Mouse (Mus musculus): ENCODE measurements at regions not wholly inside any gene's neighbourhood (a gene's known extent, or its start where the extent isn't known, plus 50 kb on each side); places are given as distances from the start of the nearest gene placed in this dataset.

GRCm38 (mm10) chrX:77432001-77432565 is 78.7 kb upstream of the Tbl1x start:
- H3K27me3 ChIP-seq (replicated peaks): peaks cover 10% of the 10 kb centered on the region
- H3K4me3 ChIP-seq (replicated peaks): no peak overlapping the region
- TF ChIP-seq GATA1 (IDR thresholded peaks at IDR 0.05; ENCODE audit: borderline replicate concordance, low read length): no peak
- no peaks in the 10 kb centered on the region for H3K36me3 ChIP-seq (replicated peaks; ENCODE audit: low read length)
- no peaks in the 10 kb centered on the region for H3K9me3 ChIP-seq
- H3K4me1 ChIP-seq: peaks cover 4% of the 10 kb centered on the region; the same call in 1 of the 2 replicates

- Histone ChIP-seq H3K36me3 (replicated peaks; ENCODE audit: low read length) (no peaks in the 10 kb centered on the region), H3K9me3 (no peaks in the 10 kb centered on the region), H3K4me3 (replicated peaks) (peak overlapping the region; percentile 88), H3K4me1 (peaks cover 7% of the 10 kb centered on the region; the same call in 1 of the 2 replicates), H3K27me3 (replicated peaks) (peaks cover 9% of the 10 kb centered on the region)
- TF ChIP-seq FLI1 (IDR thresholded peaks at IDR 0.05; ENCODE audit: low read length) (no peak), GATA1 (IDR thresholded peaks at IDR 0.05; ENCODE audit: borderline replicate concordance, low read length) (no peak)
Measured at GRCm38 (mm10) chrX:77432846-77433810, 77.7 kb upstream of the Tbl1x start.

GRCm38 (mm10) chrX:77433811-77434192 is 77.0 kb upstream of the Tbl1x start:
- Histone ChIP-seq H3K4me3 (replicated peaks) (peak overlapping the region; percentile 88), H3K9me3 (no peaks in the 10 kb centered on the region), H3K4me1 (peaks cover 7% of the 10 kb centered on the region; the same call in 1 of the 2 replicates), H3K36me3 (replicated peaks; ENCODE audit: low read length) (no peaks in the 10 kb centered on the region), H3K27me3 (replicated peaks) (peaks cover 12% of the 10 kb centered on the region)
- TF ChIP-seq FLI1 (IDR thresholded peaks at IDR 0.05; ENCODE audit: low read length) (no peak), GATA1 (IDR thresholded peaks at IDR 0.05; ENCODE audit: borderline replicate concordance, low read length) (no peak)

GRCm38 (mm10) chrX:77443852-77444492 is 66.8 kb upstream of the Tbl1x start:
- Histone ChIP-seq H3K4me1 (no peaks in the 10 kb centered on the region), H3K9me3 (no peaks in the 10 kb centered on the region), H3K4me3 (replicated peaks) (no peak overlapping the region), H3K36me3 (replicated peaks; ENCODE audit: low read length) (no peaks in the 10 kb centered on the region), H3K27me3 (replicated peaks) (peaks cover 33% of the 10 kb centered on the region)
- no peak for TF ChIP-seq FLI1 (IDR thresholded peaks at IDR 0.05; ENCODE audit: low read length)
- TF ChIP-seq GATA1 (IDR thresholded peaks at IDR 0.05; ENCODE audit: borderline replicate concordance, low read length): no peak

- Histone ChIP-seq H3K27me3 (replicated peaks) (peaks cover 24% of the 10 kb centered on the region), H3K36me3 (replicated peaks; ENCODE audit: low read length) (no peaks in the 10 kb centered on the region), H3K4me3 (replicated peaks) (no peak overlapping the region), H3K9me3 (no peaks in the 10 kb centered on the region), H3K4me1 (no peaks in the 10 kb centered on the region)
- TF ChIP-seq GATA1 (IDR thresholded peaks at IDR 0.05; ENCODE audit: borderline replicate concordance, low read length): no peak
- TF ChIP-seq FLI1 (IDR thresholded peaks at IDR 0.05; ENCODE audit: low read length): no peak
Measured at GRCm38 (mm10) chrX:77446755-77447154, 64.1 kb upstream of the Tbl1x start.

- Histone ChIP-seq H3K27me3 (replicated peaks) (peaks cover 19% of the 10 kb centered on the region), H3K9me3 (no peaks in the 10 kb centered on the region), H3K36me3 (replicated peaks; ENCODE audit: low read length) (no peaks in the 10 kb centered on the region), H3K4me3 (replicated peaks) (no peak overlapping the region), H3K4me1 (no peaks in the 10 kb centered on the region)
- no peak for TF ChIP-seq GATA1 (IDR thresholded peaks at IDR 0.05; ENCODE audit: borderline replicate concordance, low read length)
- TF ChIP-seq FLI1 (IDR thresholded peaks at IDR 0.05; ENCODE audit: low read length): no peak
Measured at GRCm38 (mm10) chrX:77451977-77452675, 58.7 kb upstream of the Tbl1x start.
